Mouse (Mus musculus) small intestine, adult 2 months (tissue): ENCODE measurements around the gene 0610009B22Rik.
A peak's percentile ranks its signal among the peaks of the same experiment; 100 is the strongest.

ENCODE experiments used
- CTCF ChIP-seq: fragments of 200-500 bp; IDR thresholded peaks from 2 replicates; pipeline ENCODE4 v1.5.1; 2012; ENCODE audit warnings: low read depth, mild to moderate bottlenecking, control low read depth, inconsistent platforms, low read length, moderate library complexity, mixed read lengths; ENCODE audit not compliant: insufficient replicate concordance, insufficient read length; ENCODE audit errors: extremely low read depth
- POLR2A ChIP-seq: fragments of 200-500 bp; IDR thresholded peaks from 2 replicates; pipeline ENCODE4 v1.6.1; 2012; ENCODE audit warnings: low read depth, mild to moderate bottlenecking, control low read depth, inconsistent platforms, low read length, moderate library complexity

DNA sequence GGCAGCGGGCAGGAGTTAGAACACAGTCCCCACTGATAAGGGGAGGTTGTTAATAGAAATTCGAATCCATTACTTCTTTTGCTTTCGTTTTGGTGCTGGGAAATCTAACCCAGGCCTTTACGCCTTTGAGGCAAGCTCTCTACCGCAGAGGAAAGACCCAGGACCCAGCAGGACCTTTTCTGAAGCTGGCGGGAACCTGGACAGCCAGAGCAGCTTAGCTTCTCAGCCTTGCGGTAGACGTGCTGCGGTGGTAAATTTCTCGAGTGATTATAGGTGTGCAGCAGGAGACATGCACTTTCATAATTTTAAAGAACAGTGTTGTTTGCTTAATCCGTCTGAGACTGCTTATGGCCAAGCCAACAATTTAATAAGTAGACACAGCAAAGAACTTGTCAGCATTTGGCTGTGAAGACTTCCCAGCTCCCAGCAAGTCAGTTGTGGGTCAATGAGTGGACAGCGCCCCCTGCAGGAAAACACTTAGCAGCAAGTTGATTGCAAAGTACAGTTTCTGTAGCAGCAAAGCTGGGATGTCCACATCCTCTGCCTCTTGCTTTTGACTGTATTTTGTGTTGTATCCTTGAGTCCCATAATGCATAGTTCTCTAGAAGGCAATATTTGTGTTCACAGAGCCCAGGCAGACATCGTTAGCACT, 7.2 kb downstream of the 0610009B22Rik start:
- TF ChIP-seq CTCF (peak; percentile 89; the same call in 1 of the 2 replicates), POLR2A (no peak)
